Mouse (Mus musculus): ENCODE data around the gene Acp1.

Gene Acp1

GRCm38 (mm10) chr12:30856172-30856571, 55.2 kb downstream of the Acp1 start:
- no peak for DNase-seq

- no peak for DNase-seq
These were observed 55.8 kb downstream of the Acp1 start for GRCm38 (mm10) chr12:30855442-30856159.

GRCm38 (mm10) chr12:30851871-30852270, 59.5 kb downstream of the Acp1 start:
- no peak for DNase-seq

- no peak for DNase-seq
These were observed 60.5 kb downstream of the Acp1 start for GRCm38 (mm10) chr12:30850902-30851301.

- DNase-seq, result no peak
These were observed 62.9 kb downstream of the Acp1 start for GRCm38 (mm10) chr12:30848521-30848920.

Measured in thymus, postnatal 25 days (tissue).